Mouse (Mus musculus) hematopoietic stem cell, adult 5-6 weeks (primary cell): ENCODE data around the gene Kmt5c. TPM values are rescaled to one million over a fixed set of nuclear protein-coding genes. Genes with fewer than 3 reads are reported as not detected.

Source experiments
- ATAC-seq, 2 experiments: fragments of 125-278 bp in 1 of 2; replicated peaks in 1 of 2; 2 replicates each; pipeline ENCODE4 v1.8.0; 2016 to 2017; ENCODE audit warnings: inconsistent platforms in 2 of 2, mild to moderate bottlenecking in 2 of 2, moderate number of reproducible peaks in 2 of 2, low read depth in 1 of 2, moderate TSS enrichment in 1 of 2; ENCODE audit not compliant: low FRiP score in 2 of 2, poor library complexity in 2 of 2, severe bottlenecking in 2 of 2, insufficient read depth in 1 of 2, low TSS enrichment in 1 of 2
- total RNA-seq: library from RNA; stranded (forward); fragments of 172-1452, 232-1000 nt; gene quantifications from 2 replicates; pipeline ENCODE4 v1.2.3, GENCODE M21; 2017

The Kmt5c gene
- 40.6 and 46.4 TPM in 2 replicates for total RNA-seq

DNA sequence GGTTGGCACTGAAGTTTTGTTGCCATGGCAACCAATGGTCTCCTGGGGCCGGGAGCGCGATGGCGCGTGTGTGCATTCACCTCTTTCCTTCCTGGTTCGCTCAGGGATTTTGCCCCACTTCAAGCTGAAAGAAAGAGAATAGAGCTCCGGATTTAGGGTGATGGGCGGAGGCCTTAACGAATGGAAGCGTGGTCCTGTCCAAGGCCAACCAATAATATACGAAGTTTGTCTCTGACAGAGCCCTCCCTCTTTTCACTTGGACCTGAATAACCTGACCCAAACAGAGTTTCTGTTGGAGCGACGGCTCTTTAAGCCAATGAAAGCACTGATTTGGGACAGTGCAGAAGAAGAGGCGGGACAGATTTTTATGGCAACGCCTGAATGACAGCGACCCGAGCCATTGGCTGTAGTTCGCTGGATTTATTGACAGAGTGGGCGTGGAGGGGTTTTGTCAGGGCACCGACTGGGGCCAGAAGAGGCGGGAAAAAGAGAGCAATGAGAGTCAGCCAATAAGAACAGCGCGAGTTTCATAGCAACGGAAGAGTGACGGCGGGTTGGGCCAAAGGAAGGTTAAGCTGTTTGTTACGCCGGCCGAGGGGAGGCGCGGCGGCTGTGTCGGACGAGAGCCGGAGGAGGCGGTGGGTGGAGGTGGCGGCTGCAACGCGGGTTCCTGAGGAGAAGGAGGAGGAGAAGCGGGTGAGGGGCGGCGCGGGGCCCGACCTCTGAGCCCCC lies at the start of gene Kmt5c:
Kmt5c (plus strand) TSS at position 572 of the 732 bp plus-strand sequence.
- peak; percentile 92 to 94 for ATAC-seq

GRCm38 (mm10) chr7:4690387-4690786 lies 49.5 kb upstream of the Kmt5c start, which contains the start of gene Brsk1:
Gene Brsk1 (plus strand): TSS chr7:4690604.
- ATAC-seq = no peak

DNA sequence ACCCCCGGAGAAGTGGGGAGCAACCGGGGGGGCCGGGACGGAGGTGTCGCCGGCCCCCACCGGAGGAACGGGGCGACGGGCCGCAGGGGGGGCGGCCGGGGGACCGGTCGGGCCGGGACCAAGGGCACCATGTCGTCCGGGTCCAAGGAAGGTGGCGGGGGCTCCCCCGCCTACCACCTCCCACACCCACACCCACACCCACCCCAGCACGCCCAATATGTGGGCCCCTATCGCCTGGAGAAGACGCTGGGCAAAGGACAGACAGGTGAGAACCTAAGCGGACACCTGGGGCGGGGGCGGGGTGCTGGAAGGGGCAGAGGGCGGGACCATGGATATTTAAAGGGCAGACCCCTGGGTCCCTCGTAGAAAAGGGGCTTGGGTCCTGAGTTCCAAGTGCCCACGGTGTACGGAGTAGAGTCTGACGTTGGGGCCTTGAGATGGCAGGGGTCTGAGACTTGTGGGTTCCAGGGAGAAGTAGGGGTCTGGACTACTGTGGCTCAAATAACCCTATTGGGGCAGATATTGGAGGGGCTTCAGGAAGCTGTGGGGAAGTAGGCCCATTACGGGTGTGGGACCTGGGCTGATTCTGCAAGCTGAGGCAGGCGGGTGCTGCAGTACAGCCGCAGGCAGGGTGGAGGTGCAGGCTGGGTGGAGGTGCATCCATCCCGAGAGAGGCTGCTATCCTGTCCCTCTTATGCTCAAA lies 48.8 kb upstream of the Kmt5c start:
- peak in 1 of 2 experiments; percentile 56; a peak in 2 of 4 replicates for ATAC-seq

DNA sequence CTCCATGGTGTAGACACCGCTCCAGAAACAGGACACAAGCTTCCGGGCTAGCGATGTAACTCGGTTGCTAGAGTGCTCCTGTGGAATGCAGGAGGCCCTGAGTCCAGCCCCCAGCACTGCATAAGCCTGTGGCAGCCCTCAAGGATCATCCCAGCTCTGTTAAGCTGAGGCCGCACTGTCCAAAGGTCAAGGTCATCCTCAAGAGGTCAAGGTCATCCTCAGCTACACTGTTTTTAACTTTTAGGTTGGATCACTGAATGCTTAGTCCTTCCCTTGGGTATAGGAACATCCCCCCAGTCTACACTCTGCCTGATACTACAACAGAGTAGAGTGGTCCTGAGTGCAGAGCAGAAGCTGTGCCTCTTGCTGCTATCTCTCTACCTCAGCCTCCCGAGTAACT lies 46.9 kb upstream of the Kmt5c start:
- ATAC-seq = no peak

DNA sequence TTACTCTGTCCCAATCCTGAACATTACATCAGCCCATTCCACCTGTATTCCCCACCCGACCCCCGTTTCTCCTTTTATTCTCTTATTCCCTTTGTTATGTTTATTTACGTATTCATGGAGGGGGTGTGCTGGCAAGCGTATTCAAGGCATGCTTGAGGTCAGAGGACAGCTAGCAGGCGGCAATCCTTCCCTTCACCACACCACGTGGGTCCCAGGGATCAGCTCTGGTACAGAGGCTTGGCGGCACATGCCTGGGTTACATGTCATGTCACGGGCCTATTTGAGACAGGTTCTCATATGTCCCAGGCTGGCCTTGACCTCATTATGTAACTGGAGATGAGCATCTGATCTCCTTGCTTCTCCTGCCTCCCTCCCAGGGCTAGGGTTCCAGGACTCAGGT lies 37.6 kb upstream of the Kmt5c start:
- ATAC-seq = no peak

DNA sequence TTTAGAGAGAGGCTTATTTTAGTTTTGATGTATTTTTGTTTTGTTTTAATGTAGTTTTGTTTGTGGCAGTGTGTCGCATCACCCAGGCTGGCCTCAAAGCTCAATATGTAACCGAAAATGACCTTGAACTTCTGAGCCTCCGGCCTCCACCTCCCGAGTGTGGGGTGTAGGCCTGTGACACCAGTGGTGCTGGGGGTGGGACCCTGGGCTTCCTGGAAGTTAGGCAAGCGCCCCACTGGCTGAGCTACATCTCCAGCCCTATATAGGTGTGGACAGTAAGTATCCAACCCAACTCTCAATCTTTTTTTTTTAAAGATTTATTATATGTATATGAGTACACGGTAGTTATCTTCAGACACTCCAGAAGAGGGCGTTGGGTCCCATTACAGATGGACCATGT lies 36.7 kb upstream of the Kmt5c start:
- ATAC-seq = no peak

- peak; percentile 41 to 48; a peak in 3 of 4 replicates for ATAC-seq
These were observed 34.8 kb upstream of the Kmt5c start for GRCm38 (mm10) chr7:4705098-4705497.

- no peak; a peak in 1 of 4 replicates for ATAC-seq
These were observed 27.3 kb upstream of the Kmt5c start for GRCm38 (mm10) chr7:4712594-4712993.

GRCm38 (mm10) chr7:4716955-4717354 lies 23.0 kb upstream of the Kmt5c start:
- ATAC-seq = no peak

DNA sequence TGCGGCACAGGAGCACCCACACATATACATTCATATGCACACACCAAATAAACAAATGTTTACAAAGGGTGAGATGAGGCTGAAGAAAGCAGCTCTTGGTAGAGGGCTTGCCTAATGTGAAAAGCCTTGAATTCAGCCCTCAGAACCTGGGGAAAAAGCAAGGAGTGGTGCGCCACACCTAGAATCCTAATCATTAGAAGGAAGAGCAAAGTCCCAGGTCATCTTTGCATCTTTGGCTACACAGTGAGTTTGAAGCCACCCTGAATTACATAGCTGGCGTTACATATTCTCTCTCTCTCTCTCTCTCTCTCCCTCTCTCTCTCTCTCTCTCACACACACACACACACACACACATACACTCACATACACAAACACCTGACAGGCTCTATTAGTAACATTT lies 20.6 kb upstream of the Kmt5c start:
- no peak for ATAC-seq

DNA sequence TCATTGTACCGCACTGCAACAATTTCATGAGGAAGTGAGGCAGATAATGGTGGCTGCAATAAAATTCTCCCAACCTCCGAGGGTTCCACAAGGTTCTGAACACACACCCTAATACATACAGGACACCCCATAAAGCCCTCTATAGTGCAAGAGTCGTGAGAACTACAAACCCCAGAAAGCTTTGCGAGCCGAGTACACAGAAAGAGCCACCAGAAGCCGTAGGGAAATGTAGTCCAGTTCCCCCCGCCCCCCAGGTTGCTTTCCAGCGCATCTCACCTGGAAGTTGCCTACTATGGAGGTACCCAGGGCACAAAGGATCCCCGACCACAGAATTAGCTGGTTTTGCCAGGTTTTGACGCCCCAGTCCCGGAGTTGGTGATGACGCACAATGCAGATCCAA lies 16.4 kb upstream of the Kmt5c start:
- peak in 1 of 2 experiments; percentile 39; a peak in 2 of 4 replicates for ATAC-seq

GRCm38 (mm10) chr7:4724359-4724758 lies 15.6 kb upstream of the Kmt5c start:
- ATAC-seq = peak; percentile 61; a peak in 2 of 4 replicates

- peak; percentile 59 to 65 for ATAC-seq
These were observed 14.7 kb upstream of the Kmt5c start, which contains the start of gene Tmem150b for GRCm38 (mm10) chr7:4725169-4725568. Gene Tmem150b (minus strand): TSS chr7:4725249.

GRCm38 (mm10) chr7:4731090-4731489 lies 8.8 kb upstream of the Kmt5c start:
- ATAC-seq = peak in 1 of 2 experiments; percentile 21; a peak in 1 of 4 replicates

GRCm38 (mm10) chr7:4732968-4733392 lies 6.9 kb upstream of the Kmt5c start:
- no peak for ATAC-seq

DNA sequence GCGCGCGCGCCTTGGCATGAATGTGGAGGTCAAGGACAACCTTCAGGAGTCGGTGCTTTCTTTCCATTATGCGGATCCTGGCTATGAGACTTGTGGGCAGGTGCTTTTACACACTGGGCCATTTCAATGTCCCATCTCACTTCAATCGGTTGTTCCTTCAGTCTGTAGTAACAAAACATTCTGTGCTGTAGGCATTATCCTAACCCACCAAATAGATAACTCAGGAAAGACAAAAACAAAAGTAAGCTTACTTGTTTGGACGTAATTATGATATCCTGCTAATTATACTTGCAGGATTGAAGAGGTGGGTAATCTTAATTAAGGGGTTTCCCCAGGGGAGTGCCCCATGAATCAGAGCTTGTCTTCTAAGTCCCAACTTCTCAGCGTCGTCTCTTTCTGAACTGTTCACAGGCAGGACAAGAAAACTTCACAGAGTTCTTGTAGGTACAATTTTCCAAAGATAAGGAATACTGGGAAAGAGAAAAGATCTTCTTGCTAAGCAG lies 823 bp upstream of the Kmt5c start:
- ATAC-seq = no peak

DNA sequence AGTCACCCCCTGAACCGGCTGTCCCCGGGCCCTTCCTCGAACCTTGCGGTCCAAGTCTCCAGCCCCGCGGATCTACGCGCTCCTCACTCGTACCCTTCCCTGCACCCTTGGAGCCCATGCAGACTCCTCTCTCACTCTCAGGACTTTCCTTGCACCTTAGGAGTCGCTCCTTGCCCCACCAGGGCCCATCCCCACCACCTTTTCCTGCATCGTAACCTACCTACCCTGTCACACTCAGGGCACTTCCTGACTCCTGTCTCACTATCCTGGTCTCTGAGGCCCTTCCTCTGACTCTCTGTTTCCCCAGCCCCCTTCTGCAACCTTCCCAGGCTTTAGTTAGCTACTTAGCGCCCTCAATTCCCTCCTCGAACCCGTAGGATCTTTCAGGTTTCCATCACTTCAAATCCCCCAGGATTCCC lies 403 bp downstream of the Kmt5c start:
- no peak for ATAC-seq

- ATAC-seq = peak in 1 of 2 experiments; percentile 22; a peak in 1 of 4 replicates
These were observed 1.2 kb downstream of the Kmt5c start for GRCm38 (mm10) chr7:4741151-4741550.
